Mouse (Mus musculus): ENCODE data around the gene Prkar1a. TPM values are rescaled to one million over a fixed set of nuclear protein-coding genes. Genes with fewer than 3 reads are reported as not detected.

Prkar1a gene
- total RNA-seq, 2 experiments from 2014 or later, result 72.0 to 93.1 TPM

GRCm38 (mm10) chr11:109702031-109702815, 53.0 kb downstream of the Prkar1a start:
- no peak for ATAC-seq (replicated peaks; ENCODE audit: low FRiP score, low TSS enrichment, poor library complexity, severe bottlenecking)

- ATAC-seq (replicated peaks; ENCODE audit: low FRiP score, low TSS enrichment, poor library complexity, severe bottlenecking), result no peak
Observed at GRCm38 (mm10) chr11:109703845-109704244, 54.6 kb downstream of the Prkar1a start.

- no peak for ATAC-seq (replicated peaks; ENCODE audit: low FRiP score, low TSS enrichment, poor library complexity, severe bottlenecking)
Observed at GRCm38 (mm10) chr11:109704311-109705205, 55.4 kb downstream of the Prkar1a start.

- no peak for ATAC-seq (replicated peaks; ENCODE audit: low FRiP score, low TSS enrichment, poor library complexity, severe bottlenecking)
Observed at GRCm38 (mm10) chr11:109705336-109706054, 56.3 kb downstream of the Prkar1a start.

- no peak for ATAC-seq (replicated peaks; ENCODE audit: low FRiP score, low TSS enrichment, poor library complexity, severe bottlenecking)
Observed at GRCm38 (mm10) chr11:109706055-109706412, 56.8 kb downstream of the Prkar1a start.

GRCm38 (mm10) chr11:109706586-109706985, 57.4 kb downstream of the Prkar1a start:
- ATAC-seq (replicated peaks; ENCODE audit: low FRiP score, low TSS enrichment, poor library complexity, severe bottlenecking), result no peak

- no peak for ATAC-seq (replicated peaks; ENCODE audit: low FRiP score, low TSS enrichment, poor library complexity, severe bottlenecking)
Observed at GRCm38 (mm10) chr11:109707442-109707841, 58.2 kb downstream of the Prkar1a start.

GRCm38 (mm10) chr11:109708786-109709185, 59.6 kb downstream of the Prkar1a start:
- no peak for ATAC-seq (replicated peaks; ENCODE audit: low FRiP score, low TSS enrichment, poor library complexity, severe bottlenecking)

- ATAC-seq (replicated peaks; ENCODE audit: low FRiP score, low TSS enrichment, poor library complexity, severe bottlenecking), result no peak
Observed at GRCm38 (mm10) chr11:109709501-109709900, 60.3 kb downstream of the Prkar1a start.

- no peak for ATAC-seq (replicated peaks; ENCODE audit: low FRiP score, low TSS enrichment, poor library complexity, severe bottlenecking)
Observed at GRCm38 (mm10) chr11:109714341-109715247, 65.4 kb downstream of the Prkar1a start.

- no peak for ATAC-seq (replicated peaks; ENCODE audit: low FRiP score, low TSS enrichment, poor library complexity, severe bottlenecking)
Observed at GRCm38 (mm10) chr11:109715311-109715781, 66.1 kb downstream of the Prkar1a start.

- ATAC-seq (replicated peaks; ENCODE audit: low FRiP score, low TSS enrichment, poor library complexity, severe bottlenecking), result no peak
Observed at GRCm38 (mm10) chr11:109716981-109717380, 67.8 kb downstream of the Prkar1a start.

- ATAC-seq (replicated peaks; ENCODE audit: low FRiP score, low TSS enrichment, poor library complexity, severe bottlenecking), result no peak
Observed at GRCm38 (mm10) chr11:109717448-109717847, 68.2 kb downstream of the Prkar1a start.

- ATAC-seq (replicated peaks; ENCODE audit: low FRiP score, low TSS enrichment, poor library complexity, severe bottlenecking), result no peak
Observed at GRCm38 (mm10) chr11:109717966-109718895, 69.0 kb downstream of the Prkar1a start.

Measured in megakaryocyte-erythroid progenitor cell, adult 5-6 weeks (primary cell).